Mouse (Mus musculus) midbrain, embryonic 14.5 days (tissue): ENCODE measurements at regions not wholly inside any gene's neighbourhood (a gene's known extent, or its start where the extent isn't known, plus 50 kb on each side); places are given as distances from the start of the nearest gene placed in this dataset.

Source experiments
- ATAC-seq: fragments of 200-750 bp; cut with Nextera tagmentation; 2 replicates; pipeline ENCODE4 v1.8.0; 2017; ENCODE audit warnings: moderate number of reproducible peaks, moderate library complexity; ENCODE audit not compliant: low FRiP score, low TSS enrichment
- DNase-seq: peaks from one replicate; pipeline ENCODE4 v3.0.0-alpha.2; 2015
- H3K27ac ChIP-seq: fragments of 300-500 bp; sonication (generic); replicated peaks from 2 replicates; pipeline ENCODE4 v1.5.1; 2014; ENCODE audit warnings: mild to moderate bottlenecking, low read depth, low read length, moderate library complexity
- H3K27me3 ChIP-seq: fragments of 300-500 bp; sonication (generic); 2 replicates; pipeline ENCODE4 v1.6.1; 2014; ENCODE audit warnings: low read length, control low read depth, mixed read lengths; ENCODE audit not compliant: control insufficient read depth, insufficient read depth
- H3K36me3 ChIP-seq: fragments of 300-500 bp; sonication (generic); 2 replicates; pipeline ENCODE4 v1.6.1; 2014; ENCODE audit warnings: low read length, control low read depth; ENCODE audit not compliant: control insufficient read depth, insufficient read depth
- H3K4me1 ChIP-seq: fragments of 300-500 bp; sonication (generic); 2 replicates; pipeline ENCODE4 v1.6.1; 2014; ENCODE audit warnings: mild to moderate bottlenecking, antibody characterized with exemption, low read length, control low read depth; ENCODE audit not compliant: control insufficient read depth, insufficient read depth
- H3K4me2 ChIP-seq: fragments of 300-500 bp; sonication (generic); 2 replicates; pipeline ENCODE4 v1.6.1; 2014; ENCODE audit warnings: mild to moderate bottlenecking, low read length, moderate library complexity
- H3K4me3 ChIP-seq: fragments of 300-500 bp; sonication (generic); replicated peaks from 2 replicates; pipeline ENCODE4 v1.5.1; 2014; ENCODE audit warnings: low read depth, low read length
- H3K9ac ChIP-seq: fragments of 300-500 bp; sonication (generic); replicated peaks from 2 replicates; pipeline ENCODE4 v1.6.1; 2014; ENCODE audit warnings: mild to moderate bottlenecking, low read length, moderate library complexity
- H3K9me3 ChIP-seq: fragments of 300-500 bp; sonication (generic); 2 replicates; pipeline ENCODE4 v1.6.1; 2016; ENCODE audit warnings: low read length, control low read depth, mixed read lengths; ENCODE audit not compliant: control insufficient read depth
- WGBS: fragments of 180-500 bp; shearing (Covaris S2); extraction: QIAGEN DNeasy Blood & Tissue Kit; methylation state at CpG from one replicate; pipeline ENCODE4 v1.1.7; 2014; 5-methylcytosine and 5-hydroxymethylcytosine counted together

DNA sequence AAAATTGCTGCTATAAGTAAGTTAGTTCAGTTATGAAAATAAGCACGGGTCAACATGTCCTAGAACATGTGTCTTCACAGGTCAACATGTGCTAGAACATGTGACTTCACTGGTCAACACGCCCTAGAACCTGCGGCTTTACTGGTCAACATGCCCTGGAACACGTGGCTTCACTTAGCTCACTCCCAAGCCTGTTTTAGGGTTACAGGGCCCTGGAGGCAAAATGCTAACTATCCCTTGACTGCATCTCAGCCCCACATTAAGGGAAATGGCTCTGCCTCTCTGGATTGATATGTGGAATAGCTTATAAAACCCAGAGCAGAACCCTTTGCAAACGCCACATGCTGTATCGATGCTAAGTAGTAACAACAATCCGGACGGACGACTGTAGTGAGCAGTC is 67.8 kb downstream of the Nkx6-1 start:
- no peaks in the 10 kb centered on the region for H3K4me1 ChIP-seq
- no peak overlapping the region for H3K4me2 ChIP-seq
- no peak for DNase-seq
- H3K4me3 ChIP-seq = no peak overlapping the region
- no peak overlapping the region for H3K9ac ChIP-seq
- no peak for ATAC-seq
- no peaks in the 10 kb centered on the region for H3K36me3 ChIP-seq
- H3K27ac ChIP-seq = no peak overlapping the region
- 92% methylated on average over 9 of the region's 9 CpGs for WGBS
- peaks cover 4% of the 10 kb centered on the region; the same call in 1 of the 2 replicates for H3K27me3 ChIP-seq
- no peaks in the 10 kb centered on the region for H3K9me3 ChIP-seq

DNA sequence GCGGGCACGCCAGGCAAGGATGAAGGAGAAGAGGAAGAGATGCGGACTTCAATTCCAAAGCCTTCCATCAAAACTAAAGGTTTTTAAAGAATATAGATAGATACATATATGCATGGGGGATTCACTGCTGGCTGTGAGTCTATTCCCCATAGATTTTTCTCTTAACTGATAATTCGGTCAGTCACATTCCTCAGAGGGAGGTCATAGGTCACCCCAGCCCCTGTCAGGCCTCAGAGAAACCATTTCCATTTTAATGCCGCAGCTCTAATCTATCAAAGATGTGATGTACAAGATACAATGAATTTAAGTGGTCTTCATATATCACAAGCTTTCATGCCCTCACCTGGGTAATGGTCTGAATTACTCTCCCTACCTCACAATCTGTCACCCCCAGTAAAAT is 73.6 kb downstream of the Nkx6-1 start:
- Histone ChIP-seq H3K9ac (no peak overlapping the region), H3K36me3 (no peaks in the 10 kb centered on the region), H3K4me3 (no peak overlapping the region), H3K27ac (no peak overlapping the region), H3K9me3 (no peaks in the 10 kb centered on the region), H3K27me3 (peaks cover 2% of the 10 kb centered on the region; the same call in 1 of the 2 replicates), H3K4me2 (no peak overlapping the region), H3K4me1 (peaks cover 6% of the 10 kb centered on the region)
- DNase-seq = no peak
- WGBS = 73% methylated on average over 5 of the region's 5 CpGs
- no peak for ATAC-seq

GRCm38 (mm10) chr5:101590341-101591124 is 74.3 kb downstream of the Nkx6-1 start:
- Histone ChIP-seq H3K4me1 (peaks cover 6% of the 10 kb centered on the region), H3K9ac (no peak overlapping the region), H3K36me3 (no peaks in the 10 kb centered on the region), H3K27me3 (no peaks in the 10 kb centered on the region), H3K4me3 (no peak overlapping the region), H3K4me2 (no peak overlapping the region), H3K9me3 (no peaks in the 10 kb centered on the region), H3K27ac (no peak overlapping the region)
- 28% methylated on average over 13 of the region's 13 CpGs for WGBS
- DNase-seq (peak; percentile 40), ATAC-seq (no peak)

DNA sequence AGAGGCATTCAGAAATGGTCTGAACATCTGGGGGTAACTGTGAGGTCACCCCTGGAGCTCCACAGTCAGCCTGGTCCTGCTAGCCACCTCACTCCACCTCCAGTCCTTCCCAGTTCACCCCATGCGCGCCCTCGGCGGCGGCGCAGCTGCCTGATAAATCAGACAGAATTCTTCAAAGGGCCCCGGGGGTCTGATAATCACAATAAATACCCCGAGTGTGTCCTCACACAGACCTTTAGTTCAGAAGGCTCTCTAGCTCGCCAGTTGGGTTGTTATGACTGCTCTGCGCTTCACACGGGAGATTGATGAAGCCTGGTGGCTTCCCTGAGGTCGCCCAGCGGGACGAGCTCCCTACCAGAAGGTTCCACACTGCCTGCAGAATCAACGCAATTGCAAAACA is 91.8 kb downstream of the Nkx6-1 start:
- H3K27ac ChIP-seq = no peak overlapping the region
- no peak overlapping the region for H3K4me2 ChIP-seq
- H3K4me1 ChIP-seq = no peaks in the 10 kb centered on the region
- ATAC-seq (no peak), DNase-seq (no peak)
- 76% methylated on average over 15 of the region's 15 CpGs for WGBS
- H3K36me3 ChIP-seq = no peaks in the 10 kb centered on the region
- no peak overlapping the region for H3K4me3 ChIP-seq
- no peaks in the 10 kb centered on the region for H3K9me3 ChIP-seq
- H3K27me3 ChIP-seq = peaks cover 46% of the 10 kb centered on the region
- no peak overlapping the region for H3K9ac ChIP-seq

GRCm38 (mm10) chr5:101565770-101566169 is 99.0 kb downstream of the Nkx6-1 start:
- Histone ChIP-seq H3K27me3 (peaks cover 33% of the 10 kb centered on the region), H3K4me3 (no peak overlapping the region), H3K27ac (no peak overlapping the region), H3K9me3 (no peaks in the 10 kb centered on the region), H3K4me2 (peak overlapping the region; percentile 23; the same call in 1 of the 2 replicates), H3K36me3 (no peaks in the 10 kb centered on the region), H3K9ac (no peak overlapping the region), H3K4me1 (peaks cover 2% of the 10 kb centered on the region; the same call in 1 of the 2 replicates)
- DNase-seq (peak; percentile 70), ATAC-seq (no peak; the same call in 1 of the 2 replicates)
- 15% methylated on average over 7 of the region's 7 CpGs for WGBS

DNA sequence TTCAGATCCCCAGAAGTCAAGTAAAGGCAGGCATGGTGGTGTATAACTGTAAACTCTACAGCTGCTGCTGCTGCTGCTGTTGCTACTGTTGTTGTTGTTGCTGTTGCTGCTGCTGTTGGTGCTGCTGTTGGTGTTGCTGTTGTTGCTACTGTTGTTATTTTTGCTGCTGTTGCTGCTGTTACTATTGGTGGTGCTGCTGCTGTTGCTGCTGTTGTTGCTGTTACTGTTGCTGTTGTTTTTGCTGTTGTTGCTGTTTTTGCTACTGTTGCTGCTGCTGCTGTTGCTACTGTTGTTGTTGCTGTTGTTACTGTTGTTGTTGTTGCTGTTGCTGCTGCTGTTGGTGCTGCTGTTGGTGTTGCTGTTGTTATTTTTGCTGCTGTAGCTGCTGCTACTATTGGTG is 104.4 kb downstream of the Nkx6-1 start:
- H3K27me3 ChIP-seq = peaks cover 19% of the 10 kb centered on the region
- H3K9me3 ChIP-seq = no peaks in the 10 kb centered on the region
- no peak overlapping the region for H3K4me2 ChIP-seq
- H3K9ac ChIP-seq = no peak overlapping the region
- DNase-seq (no peak), ATAC-seq (no peak)
- no peak overlapping the region for H3K27ac ChIP-seq
- H3K4me3 ChIP-seq = no peak overlapping the region
- H3K36me3 ChIP-seq = no peaks in the 10 kb centered on the region
- H3K4me1 ChIP-seq = no peaks in the 10 kb centered on the region

GRCm38 (mm10) chr5:101558279-101558987 is 106.4 kb downstream of the Nkx6-1 start:
- DNase-seq = peak; percentile 52
- H3K9me3 ChIP-seq = no peaks in the 10 kb centered on the region
- H3K27ac ChIP-seq = no peak overlapping the region
- 79% methylated on average over 13 of the region's 13 CpGs for WGBS
- no peak overlapping the region for H3K4me2 ChIP-seq
- H3K27me3 ChIP-seq = peaks cover 10% of the 10 kb centered on the region
- H3K4me3 ChIP-seq = no peak overlapping the region
- ATAC-seq = no peak
- no peak overlapping the region for H3K9ac ChIP-seq
- H3K4me1 ChIP-seq = no peaks in the 10 kb centered on the region
- no peaks in the 10 kb centered on the region for H3K36me3 ChIP-seq

GRCm38 (mm10) chr5:101557156-101557555 is 107.6 kb downstream of the Nkx6-1 start:
- H3K9ac ChIP-seq = no peak overlapping the region
- 78% methylated on average over 3 of the region's 3 CpGs for WGBS
- no peak overlapping the region for H3K4me3 ChIP-seq
- no peaks in the 10 kb centered on the region for H3K9me3 ChIP-seq
- H3K27ac ChIP-seq = no peak overlapping the region
- H3K36me3 ChIP-seq = no peaks in the 10 kb centered on the region
- no peak overlapping the region for H3K4me2 ChIP-seq
- DNase-seq (no peak), ATAC-seq (no peak)
- H3K27me3 ChIP-seq = peaks cover 21% of the 10 kb centered on the region
- H3K4me1 ChIP-seq = no peaks in the 10 kb centered on the region

GRCm38 (mm10) chr5:101543326-101543725 is 121.5 kb downstream of the Nkx6-1 start:
- ATAC-seq = no peak
- peak; percentile 28 for DNase-seq
- WGBS = 4% methylated on average over 13 of the region's 13 CpGs

More at GRCm38 (mm10) chr5:101543326-101543725, 121.5 kb downstream of the Nkx6-1 start:
- 0 out of 2 replicates have a peak, but pooled peaks cover 2% of the 10 kb centered on the region for H3K4me1 ChIP-seq
- no peak overlapping the region for H3K27ac ChIP-seq
- H3K9me3 ChIP-seq = no peaks in the 10 kb centered on the region
- H3K4me2 ChIP-seq = no peak overlapping the region
- H3K9ac ChIP-seq = no peak overlapping the region
- no peaks in the 10 kb centered on the region for H3K36me3 ChIP-seq
- peaks cover 90% of the 10 kb centered on the region for H3K27me3 ChIP-seq
- H3K4me3 ChIP-seq = no peak overlapping the region
